ENCODE assay signal across 9 mouse cellular contexts in genomic region chr15:68605478-68605877, GRCm38 (mm10).
"Had no signal": no experiment of that assay in that cellular context is flagged by ENCODE, and none has a peak within 500 bp of the region (broad histone marks: within the 10 kb centered on the region; RNA-seq: fewer than 3 reads in every experiment).

No protein-coding gene starts in this region.

- DNase-seq: right cerebral cortex, postnatal 14 days; thymus, adult 2 months; thymus, postnatal 25 days had no signal

- H3K27ac ChIP-seq: midbrain, embryonic 13.5 days; midbrain, embryonic 15.5 days; neural tube, embryonic 12.5 days; stomach, embryonic 15.5 days; stomach, postnatal 0 days had no signal

- H3K4me3 ChIP-seq: megakaryocyte, embryonic 14.5 days; midbrain, embryonic 13.5 days; midbrain, embryonic 15.5 days; neural tube, embryonic 12.5 days; stomach, embryonic 15.5 days had no signal

- ATAC-seq: midbrain, embryonic 13.5 days; midbrain, embryonic 15.5 days had no signal
